ENCODE assay signal across 8 mouse cellular contexts in genomic region chr1:74807551-74808071, GRCm38 (mm10). TPM values are rescaled to one million over a fixed set of nuclear protein-coding genes. Genes with fewer than 3 reads are reported as not detected.
A peak's percentile ranks its signal among the peaks of the same experiment; 100 is the strongest.
DNase-seq lines count a peak whose midpoint lies in the region; ATAC-seq and TF ChIP-seq lines count a peak whose summit lies in the region.

No protein-coding gene starts in this region.

- peaks cover 47% of the 10 kb centered on the region for H3K4me1 ChIP-seq in heart, embryonic 10.5 days
- H3K4me1 ChIP-seq in E14TG2a.4 (replicated peaks; ENCODE audit: low read depth, low read length): peaks cover 59% of the 10 kb centered on the region
- peaks cover 10% of the 10 kb centered on the region for H3K4me1 ChIP-seq in forebrain, postnatal 0 days (ENCODE audit: insufficient read depth)
- peaks cover 40% of the 10 kb centered on the region for H3K4me1 ChIP-seq in midbrain, embryonic 12.5 days

- peak overlapping the region; percentile 71 for H3K4me2 ChIP-seq in forebrain, postnatal 0 days (ENCODE audit: low read depth)
- H3K4me2 ChIP-seq in midbrain, embryonic 12.5 days (replicated peaks): peak overlapping the region; percentile 64

- peak; percentile 28 for ATAC-seq in forebrain, postnatal 0 days
- peak; percentile 17 for ATAC-seq in midbrain, embryonic 12.5 days (ENCODE audit: low FRiP score, low read depth)
- no peak for ATAC-seq in erythroblast, adult 5-6 weeks (replicated peaks; ENCODE audit: low FRiP score, poor library complexity, severe bottlenecking)

- TF ChIP-seq CTCF in E14TG2a.4 (conservative IDR thresholded peaks at IDR 0.05; ENCODE audit: low read length): no peak
- TF ChIP-seq CTCF in forebrain, postnatal 0 days (IDR thresholded peaks at IDR 0.05; ENCODE audit: low read depth): no peak

- peak overlapping the region; percentile 45 for H3K4me3 ChIP-seq in heart, embryonic 10.5 days
- peak overlapping the region; percentile 62 for H3K4me3 ChIP-seq in E14TG2a.4 (replicated peaks; ENCODE audit: low read length)
- peak overlapping the region; percentile 38 for H3K4me3 ChIP-seq in forebrain, postnatal 0 days (ENCODE audit: low read depth, low read length)
- peak overlapping the region; percentile 34 for H3K4me3 ChIP-seq in midbrain, embryonic 12.5 days

- H3K27me3 ChIP-seq in heart, embryonic 10.5 days (ENCODE audit: insufficient read depth, poor library complexity, severe bottlenecking): peaks cover 97% of the 10 kb centered on the region
- peaks cover 83% of the 10 kb centered on the region for H3K27me3 ChIP-seq in E14TG2a.4 (ENCODE audit: insufficient read depth, low read length)
- peaks cover 46% of the 10 kb centered on the region for H3K27me3 ChIP-seq in forebrain, postnatal 0 days (ENCODE audit: insufficient read depth, low read length)
- H3K27me3 ChIP-seq in midbrain, embryonic 12.5 days: peaks cover 73% of the 10 kb centered on the region

- H3K9me3 ChIP-seq in heart, embryonic 10.5 days: no peaks in the 10 kb centered on the region
- H3K9me3 ChIP-seq in E14TG2a.4 (ENCODE audit: low read length): no peaks in the 10 kb centered on the region
- H3K9me3 ChIP-seq in forebrain, postnatal 0 days (ENCODE audit: low read length): no peaks in the 10 kb centered on the region
- H3K9me3 ChIP-seq in midbrain, embryonic 12.5 days: no peaks in the 10 kb centered on the region

- peak overlapping the region; percentile 45; the same call in 1 of the 2 replicates for H3K9ac ChIP-seq in forebrain, postnatal 0 days
- H3K9ac ChIP-seq in midbrain, embryonic 12.5 days (replicated peaks): no peak overlapping the region

- 5% methylated on average over 23 of the region's 23 CpGs for WGBS in heart, embryonic 10.5 days
- 2% methylated on average over 23 of the region's 23 CpGs for WGBS in forebrain, postnatal 0 days
- WGBS in midbrain, embryonic 12.5 days: 3% methylated on average over 23 of the region's 23 CpGs

- H3K27ac ChIP-seq in heart, embryonic 10.5 days: no peak overlapping the region
- H3K27ac ChIP-seq in forebrain, postnatal 0 days (ENCODE audit: low read depth, low read length): no peak overlapping the region
- H3K27ac ChIP-seq in midbrain, embryonic 12.5 days (replicated peaks): peak overlapping the region; percentile 63

- no peak for DNase-seq in heart, embryonic 10.5 days (ENCODE audit: low spot score)
- DNase-seq in heart, adult 8-10 months (ENCODE audit: low spot score): no peak
- DNase-seq in forebrain, postnatal 0 days: peak; percentile 54
- no peak for DNase-seq in thymus, postnatal 4 days
- no peak for DNase-seq in layer of hippocampus, adult 18-20 months (ENCODE audit: low spot score in 2 of 2)

- H3K36me3 ChIP-seq in heart, embryonic 10.5 days: no peaks in the 10 kb centered on the region
- H3K36me3 ChIP-seq in E14TG2a.4 (ENCODE audit: insufficient read depth, low read length): no peaks in the 10 kb centered on the region
- H3K36me3 ChIP-seq in forebrain, postnatal 0 days (ENCODE audit: insufficient read depth): no peaks in the 10 kb centered on the region
- no peaks in the 10 kb centered on the region for H3K36me3 ChIP-seq in midbrain, embryonic 12.5 days

RNA-seq across cellular contexts. Expression of gene Wnt10a, which starts 16.3 kb away (rescaled TPM):
- 0.07 and 0.29 TPM in 2 replicates for polyA plus RNA-seq in heart, embryonic 10.5 days (2016; fragmentation: Nextera tagmentation; extraction: Ambion mirVana)
- not detected for total RNA-seq in heart, adult 8-10 months (2022)
- 0.15 and 0.19 TPM in 2 replicates for total RNA-seq in forebrain, postnatal 0 days (2014; rRNA removed)
- polyA plus RNA-seq in forebrain, postnatal 0 days (2015; fragmentation: Nextera tagmentation; extraction: Ambion mirVana): 0.21 and 0.23 TPM in 2 replicates
- polyA plus RNA-seq in midbrain, embryonic 12.5 days (2016; fragmentation: Nextera tagmentation; extraction: Ambion mirVana): 1.7 and 1.8 TPM in 2 replicates
- not detected in 2 replicates for total RNA-seq in erythroblast, adult 5-6 weeks (2015; ENCODE audit: low replicate concordance)
- total RNA-seq in erythroblast, adult 5-6 weeks (2017; ENCODE audit: low replicate concordance): not detected in 2 replicates
- 1 to 10 TPM; 3.4 to 3.7 TPM for total RNA-seq in layer of hippocampus, adult 18-20 months (2021)

RNA-seq across cellular contexts. Expression of gene Wnt6, which starts 35.9 kb away (rescaled TPM):
- 4.0 and 11.9 TPM in 2 replicates for polyA plus RNA-seq in heart, embryonic 10.5 days (2016; fragmentation: Nextera tagmentation; extraction: Ambion mirVana)
- under 1 TPM; 0.16 to 0.69 (median 0.26) TPM for total RNA-seq in heart, adult 8-10 months (2022)
- 6.1 and 7.2 TPM in 2 replicates for total RNA-seq in forebrain, postnatal 0 days (2014; rRNA removed)
- 3.8 and 4.6 TPM in 2 replicates for polyA plus RNA-seq in forebrain, postnatal 0 days (2015; fragmentation: Nextera tagmentation; extraction: Ambion mirVana)
- polyA plus RNA-seq in midbrain, embryonic 12.5 days (2016; fragmentation: Nextera tagmentation; extraction: Ambion mirVana): 5.0 and 7.9 TPM in 2 replicates
- total RNA-seq in erythroblast, adult 5-6 weeks (2015; ENCODE audit: low replicate concordance): not detected in 2 replicates
- not detected in 2 replicates for total RNA-seq in erythroblast, adult 5-6 weeks (2017; ENCODE audit: low replicate concordance)
- under 1 TPM; 0.35 to 0.46 TPM for total RNA-seq in layer of hippocampus, adult 18-20 months (2021)

RNA-seq across cellular contexts. Expression of gene Cdk5r2, which starts 47.1 kb away (rescaled TPM):
- polyA plus RNA-seq in heart, embryonic 10.5 days (2016; fragmentation: Nextera tagmentation; extraction: Ambion mirVana): not detected in 2 replicates
- under 1 TPM in 1 of 4 experiments, not detected in 3; 0.09 TPM for total RNA-seq in heart, adult 8-10 months (2022)
- total RNA-seq in forebrain, postnatal 0 days (2014; rRNA removed): 24.2 and 27.2 TPM in 2 replicates
- polyA plus RNA-seq in forebrain, postnatal 0 days (2015; fragmentation: Nextera tagmentation; extraction: Ambion mirVana): 9.7 and 10.0 TPM in 2 replicates
- 5.6 and 8.7 TPM in 2 replicates for polyA plus RNA-seq in midbrain, embryonic 12.5 days (2016; fragmentation: Nextera tagmentation; extraction: Ambion mirVana)
- total RNA-seq in erythroblast, adult 5-6 weeks (2015; ENCODE audit: low replicate concordance): not detected in 2 replicates
- total RNA-seq in erythroblast, adult 5-6 weeks (2017; ENCODE audit: low replicate concordance): not detected in 2 replicates
- total RNA-seq in layer of hippocampus, adult 18-20 months (2021): 100 to 1,000 TPM; 203 to 204 TPM

RNA-seq across cellular contexts. Expression of gene Prkag3, which starts 58.6 kb away (rescaled TPM):
- polyA plus RNA-seq in heart, embryonic 10.5 days (2016; fragmentation: Nextera tagmentation; extraction: Ambion mirVana): 2.3 and 6.8 TPM in 2 replicates
- 1 to 10 TPM; 1.6 to 4.1 (median 2.2) TPM for total RNA-seq in heart, adult 8-10 months (2022)
- total RNA-seq in forebrain, postnatal 0 days (2014; rRNA removed): 0.23 TPM in 1 of 2 replicates, not detected in the other
- not detected in 2 replicates for polyA plus RNA-seq in forebrain, postnatal 0 days (2015; fragmentation: Nextera tagmentation; extraction: Ambion mirVana)
- polyA plus RNA-seq in midbrain, embryonic 12.5 days (2016; fragmentation: Nextera tagmentation; extraction: Ambion mirVana): not detected in 2 replicates
- not detected in 2 replicates for total RNA-seq in erythroblast, adult 5-6 weeks (2015; ENCODE audit: low replicate concordance)
- 0.14 TPM in 1 of 2 replicates, not detected in the other for total RNA-seq in erythroblast, adult 5-6 weeks (2017; ENCODE audit: low replicate concordance)
- under 1 TPM; 0.28 to 0.30 TPM for total RNA-seq in layer of hippocampus, adult 18-20 months (2021)

Comparison
In these comparisons a context has a peak if more than half of its experiments do, and no peak if none do; other contexts are left out.
1. RNA of gene Cdk5r2, which starts 47.1 kb away (total RNA-seq): 203 to 204 TPM in layer of hippocampus, adult 18-20 months and 24.2 to 27.2 TPM in forebrain, postnatal 0 days; 0.09 TPM in heart, adult 8-10 months and not detected in erythroblast, adult 5-6 weeks; every median in the first group is over 10 times any median in the second.
2. Peak in every context shown above with its lines, with median percentiles within 50 percentile points of each other: H3K4me3 ChIP-seq.